Mouse (Mus musculus) mesoderm, embryonic 11.5 days (tissue): ENCODE results near the gene Vps8.

Experiments used
- DNase-seq: peaks from one replicate; pipeline ENCODE4 v3.0.0-alpha.2; 2012; ENCODE audit warnings: low read depth, low spot score

Vps8 gene

GRCm38 (mm10) chr16:21404631-21405030 is 18.3 kb upstream of the Vps8 start:
- no peak for DNase-seq

- no peak for DNase-seq
Measured at GRCm38 (mm10) chr16:21405224-21405969, 17.5 kb upstream of the Vps8 start.

GRCm38 (mm10) chr16:21406136-21406535 is 16.8 kb upstream of the Vps8 start:
- no peak for DNase-seq

GRCm38 (mm10) chr16:21411779-21412178 is 11.1 kb upstream of the Vps8 start:
- DNase-seq, result no peak

GRCm38 (mm10) chr16:21412593-21413047 is 10.3 kb upstream of the Vps8 start:
- peak; percentile 94 for DNase-seq

GRCm38 (mm10) chr16:21413819-21414218 is 9.1 kb upstream of the Vps8 start:
- no peak for DNase-seq

- DNase-seq, result no peak
Measured at GRCm38 (mm10) chr16:21415128-21415527, 7.8 kb upstream of the Vps8 start.

GRCm38 (mm10) chr16:21418012-21418411 is 4.9 kb upstream of the Vps8 start:
- DNase-seq, result no peak

- peak; percentile 56 for DNase-seq
Measured at GRCm38 (mm10) chr16:21423546-21423910, 610 bp downstream of the Vps8 start.

- no peak for DNase-seq
Measured at GRCm38 (mm10) chr16:21428131-21428530, 5.2 kb downstream of the Vps8 start.

- no peak for DNase-seq
Measured at GRCm38 (mm10) chr16:21430377-21431060, 7.6 kb downstream of the Vps8 start.

GRCm38 (mm10) chr16:21431614-21432013 is 8.7 kb downstream of the Vps8 start:
- no peak for DNase-seq

GRCm38 (mm10) chr16:21433543-21433942 is 10.6 kb downstream of the Vps8 start:
- no peak for DNase-seq

GRCm38 (mm10) chr16:21441012-21441411 is 18.1 kb downstream of the Vps8 start:
- no peak for DNase-seq

- DNase-seq, result no peak
Measured at GRCm38 (mm10) chr16:21445026-21445625, 22.2 kb downstream of the Vps8 start.

GRCm38 (mm10) chr16:21447447-21447846 is 24.5 kb downstream of the Vps8 start:
- no peak for DNase-seq

- no peak for DNase-seq
Measured at GRCm38 (mm10) chr16:21448464-21448863, 25.5 kb downstream of the Vps8 start.

GRCm38 (mm10) chr16:21449890-21450289 is 27.0 kb downstream of the Vps8 start:
- no peak for DNase-seq

GRCm38 (mm10) chr16:21452569-21452968 is 29.7 kb downstream of the Vps8 start:
- no peak for DNase-seq

GRCm38 (mm10) chr16:21457639-21458369 is 34.9 kb downstream of the Vps8 start:
- no peak for DNase-seq

- no peak for DNase-seq
Measured at GRCm38 (mm10) chr16:21465868-21466267, 43.0 kb downstream of the Vps8 start.

GRCm38 (mm10) chr16:21470416-21470815 is 47.5 kb downstream of the Vps8 start:
- DNase-seq, result no peak
